Mouse (Mus musculus): ENCODE results near the gene Nelfcd.

DNA sequence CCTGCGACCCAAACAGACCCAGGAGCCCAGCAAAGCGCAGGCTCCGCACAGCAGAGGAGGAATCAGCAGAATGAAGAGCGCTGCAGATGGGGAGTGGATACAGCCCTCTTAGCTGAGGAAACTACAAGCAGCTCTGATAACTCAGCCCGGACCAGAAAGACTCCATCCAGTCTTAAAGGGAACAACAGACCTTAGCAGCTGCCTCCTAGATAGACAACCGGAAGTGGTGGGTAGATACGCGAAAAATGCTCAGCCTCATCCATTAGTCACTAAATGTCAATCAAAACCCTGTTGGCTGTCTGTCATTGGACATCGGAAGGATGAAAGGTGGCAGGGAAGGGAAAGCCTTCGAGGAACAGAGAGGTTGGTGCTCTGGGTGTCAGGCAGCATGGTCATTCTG, 49.0 kb upstream of the Nelfcd start:
- TF ChIP-seq USF1 (IDR thresholded peaks at IDR 0.05; ENCODE audit: low read depth) (no peak), CTCF (IDR thresholded peaks at IDR 0.05; ENCODE audit: control insufficient read depth, insufficient read depth, insufficient read length) (no peak), FOSL1 (IDR thresholded peaks at IDR 0.05; ENCODE audit: insufficient read depth, low read length, poor library complexity, severe bottlenecking) (no peak), MAX (IDR thresholded peaks at IDR 0.05) (no peak), MYOD1 (IDR thresholded peaks at IDR 0.05; ENCODE audit: control insufficient read depth, insufficient read length, low read depth) (no peak)
